Mouse (Mus musculus) liver, embryonic 13.5 days (tissue): ENCODE measurements around the gene Fblim1. TPM values are rescaled to one million over a fixed set of nuclear protein-coding genes. Genes with fewer than 3 reads are reported as not detected.
"Not testable (repeated sequence)": the region's sequence is repeated elsewhere in the genome, so short reads cannot be mapped to it uniquely, and the experiment has no call there.

ENCODE experiments used
- ATAC-seq: fragments of 200-750 bp; cut with Nextera tagmentation; 2 replicates; pipeline ENCODE4 v1.8.0; 2017; ENCODE audit warnings: low read depth, mild to moderate bottlenecking, moderate number of reproducible peaks, moderate library complexity
- DNase-seq: peaks from one replicate; pipeline ENCODE4 v3.0.0; 2022
- H3K27ac ChIP-seq: fragments of 300-500 bp; sonication (generic); 2 replicates; pipeline ENCODE4 v1.5.1; 2015; ENCODE audit warnings: moderate library complexity, mild to moderate bottlenecking, inconsistent platforms
- H3K27me3 ChIP-seq: fragments of 300-500 bp; sonication (generic); 2 replicates; pipeline ENCODE4 v1.6.1; 2015; ENCODE audit warnings: mild to moderate bottlenecking, inconsistent platforms
- H3K36me3 ChIP-seq: fragments of 300-500 bp; sonication (generic); 2 replicates; pipeline ENCODE4 v1.6.1; 2015; ENCODE audit warnings: mild to moderate bottlenecking, inconsistent platforms
- H3K4me1 ChIP-seq: fragments of 300-500 bp; sonication (generic); replicated peaks from 2 replicates; pipeline ENCODE4 v1.6.1; 2015; ENCODE audit warnings: inconsistent platforms
- H3K4me2 ChIP-seq: fragments of 300-500 bp; sonication (generic); 2 replicates; pipeline ENCODE4 v1.6.1; 2015; ENCODE audit warnings: inconsistent platforms, mild to moderate bottlenecking, moderate library complexity
- H3K4me3 ChIP-seq: fragments of 300-500 bp; sonication (generic); replicated peaks from 2 replicates; pipeline ENCODE4 v1.5.1; 2015; ENCODE audit warnings: mild to moderate bottlenecking, inconsistent platforms
- H3K9ac ChIP-seq: fragments of 300-500 bp; sonication (generic); 2 replicates; pipeline ENCODE4 v1.6.1; 2015; ENCODE audit warnings: mild to moderate bottlenecking, inconsistent platforms
- H3K9me3 ChIP-seq: fragments of 300-500 bp; sonication (generic); replicated peaks from 2 replicates; pipeline ENCODE4 v1.6.1; 2016; ENCODE audit warnings: inconsistent platforms
- WGBS: fragments of 180-500 bp; shearing (Covaris S2); methylation state at CpG from one replicate; pipeline ENCODE4 v1.1.7; 2015; ENCODE audit not compliant: insufficient replicate concordance; 5-methylcytosine and 5-hydroxymethylcytosine counted together
- polyA plus RNA-seq: library from polyadenylated mRNA; unstranded; fragments of >200 nt; fragmentation: Nextera tagmentation; extraction: Ambion mirVana; gene quantifications from 2 replicates; pipeline ENCODE4 v1.2.1, GENCODE M21; 2015

Gene Fblim1
- polyA plus RNA-seq, 1 experiment from 2014 or later: 1.9 TPM

DNA sequence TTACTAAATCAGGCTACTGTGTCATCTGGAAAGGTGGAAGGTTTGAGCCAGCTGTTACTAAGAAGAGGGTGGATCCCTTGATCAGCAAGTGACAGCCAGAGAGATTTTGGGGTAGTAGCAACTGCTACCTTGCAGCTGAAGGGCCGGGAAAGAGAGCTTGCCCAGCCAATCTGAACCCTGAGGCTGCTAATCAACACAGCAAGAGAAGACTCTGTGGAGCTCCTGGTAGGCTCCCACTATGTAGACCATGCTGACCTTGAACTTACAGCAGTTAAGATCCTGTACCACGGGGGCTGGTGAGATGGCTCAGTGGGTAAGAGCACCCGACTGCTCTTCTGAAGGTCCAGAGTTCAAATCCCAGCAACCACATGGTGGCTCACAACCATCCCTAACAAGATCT lies 41.2 kb downstream of the Fblim1 start:
- Histone ChIP-seq H3K9ac (no peak overlapping the region), H3K36me3 (no peaks in the 10 kb centered on the region), H3K4me1 (peaks cover 7% of the 10 kb centered on the region), H3K27ac (no peak overlapping the region), H3K4me3 (no peak overlapping the region), H3K27me3 (no peaks in the 10 kb centered on the region), H3K4me2 (no peak overlapping the region), H3K9me3 (no peaks in the 10 kb centered on the region)
- ATAC-seq: no peak
- 57% methylated on average over 3 of the region's 3 CpGs for WGBS
- DNase-seq: no peak

- Histone ChIP-seq H3K27ac (no peak overlapping the region), H3K9ac (no peak overlapping the region), H3K4me1 (peaks cover 11% of the 10 kb centered on the region), H3K36me3 (no peaks in the 10 kb centered on the region), H3K4me3 (no peak overlapping the region), H3K4me2 (no peak overlapping the region), H3K9me3 (no peaks in the 10 kb centered on the region), H3K27me3 (no peaks in the 10 kb centered on the region)
- 71% methylated on average over 4 of the region's 4 CpGs for WGBS
- DNase-seq: no peak
- no peak for ATAC-seq
Measured at GRCm38 (mm10) chr4:141564209-141564608, 41.7 kb downstream of the Fblim1 start.

- DNase-seq (no peak), ATAC-seq (no peak)
- no peaks in the 10 kb centered on the region for H3K27me3 ChIP-seq
- no peaks in the 10 kb centered on the region for H3K9me3 ChIP-seq
- no peak overlapping the region for H3K9ac ChIP-seq
- H3K4me1 ChIP-seq: peaks cover 25% of the 10 kb centered on the region
- H3K4me3 ChIP-seq: no peak overlapping the region
- no peak overlapping the region for H3K4me2 ChIP-seq
- no peak overlapping the region for H3K27ac ChIP-seq
- no peaks in the 10 kb centered on the region for H3K36me3 ChIP-seq
- WGBS: 73% methylated on average over 11 of the region's 11 CpGs
Measured at GRCm38 (mm10) chr4:141562281-141562680, 43.6 kb downstream of the Fblim1 start.

- not testable (repeated sequence) for H3K27ac ChIP-seq, H3K36me3 ChIP-seq, H3K9ac ChIP-seq, H3K4me3 ChIP-seq, DNase-seq, H3K27me3 ChIP-seq, H3K9me3 ChIP-seq, ATAC-seq, H3K4me2 ChIP-seq
- H3K4me1 ChIP-seq: peaks cover 25% of the 10 kb centered on the region
- 73% methylated on average over 5 of the region's 5 CpGs for WGBS
Measured at GRCm38 (mm10) chr4:141561331-141561919, 44.5 kb downstream of the Fblim1 start.

DNA sequence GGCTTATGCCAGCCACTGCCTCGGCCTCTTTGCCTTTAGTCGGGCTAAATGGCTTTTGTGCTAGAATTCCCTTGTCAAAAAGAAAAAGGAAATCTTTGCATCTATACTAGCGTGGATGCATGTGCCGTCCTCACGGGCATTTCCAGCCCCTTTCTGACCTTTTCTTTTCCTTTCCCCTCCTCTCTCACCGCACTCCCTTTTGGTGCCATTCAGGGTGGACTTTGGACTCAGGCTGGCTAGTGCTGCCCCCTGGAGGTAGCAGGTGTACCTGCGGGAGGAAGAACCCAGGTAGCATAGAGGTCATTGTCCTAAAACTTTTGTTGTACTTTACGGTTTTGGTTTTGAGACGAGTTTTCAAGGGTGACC lies 46.0 kb downstream of the Fblim1 start:
- H3K4me2 ChIP-seq: peak overlapping the region; percentile 96
- DNase-seq (peak; percentile 74), ATAC-seq (peak; percentile 56)
- peak overlapping the region; percentile 94 for H3K27ac ChIP-seq
- H3K27me3 ChIP-seq: no peaks in the 10 kb centered on the region
- WGBS: 2% methylated on average over 9 of the region's 9 CpGs
- peak overlapping the region; percentile 76 for H3K9ac ChIP-seq
- H3K9me3 ChIP-seq: no peaks in the 10 kb centered on the region
- peaks cover 25% of the 10 kb centered on the region for H3K4me1 ChIP-seq
- peak overlapping the region; percentile 66 for H3K4me3 ChIP-seq
- H3K36me3 ChIP-seq: no peaks in the 10 kb centered on the region

- Histone ChIP-seq H3K9ac (peak overlapping the region; percentile 76), H3K4me1 (peaks cover 25% of the 10 kb centered on the region), H3K27ac (peak overlapping the region; percentile 94), H3K36me3 (no peaks in the 10 kb centered on the region), H3K27me3 (no peaks in the 10 kb centered on the region), H3K4me2 (peak overlapping the region; percentile 96), H3K4me3 (peak overlapping the region; percentile 66), H3K9me3 (no peaks in the 10 kb centered on the region)
- peak; percentile 83 for ATAC-seq
- WGBS: under 1% methylated on average over 30 of the region's 30 CpGs
- peak; percentile 82 for DNase-seq
Measured at GRCm38 (mm10) chr4:141559131-141559897, 46.6 kb downstream of the Fblim1 start.

GRCm38 (mm10) chr4:141558658-141559057 lies 47.2 kb downstream of the Fblim1 start:
- no peaks in the 10 kb centered on the region for H3K9me3 ChIP-seq
- 7% methylated on average over 16 of the region's 16 CpGs for WGBS
- peak overlapping the region; percentile 96 for H3K4me2 ChIP-seq
- H3K36me3 ChIP-seq: no peaks in the 10 kb centered on the region
- H3K9ac ChIP-seq: peak overlapping the region; percentile 76
- DNase-seq (no peak), ATAC-seq (peak; percentile 32)
- peak overlapping the region; percentile 94 for H3K27ac ChIP-seq
- H3K4me1 ChIP-seq: peaks cover 25% of the 10 kb centered on the region
- H3K27me3 ChIP-seq: no peaks in the 10 kb centered on the region
- H3K4me3 ChIP-seq: peak overlapping the region; percentile 66

DNA sequence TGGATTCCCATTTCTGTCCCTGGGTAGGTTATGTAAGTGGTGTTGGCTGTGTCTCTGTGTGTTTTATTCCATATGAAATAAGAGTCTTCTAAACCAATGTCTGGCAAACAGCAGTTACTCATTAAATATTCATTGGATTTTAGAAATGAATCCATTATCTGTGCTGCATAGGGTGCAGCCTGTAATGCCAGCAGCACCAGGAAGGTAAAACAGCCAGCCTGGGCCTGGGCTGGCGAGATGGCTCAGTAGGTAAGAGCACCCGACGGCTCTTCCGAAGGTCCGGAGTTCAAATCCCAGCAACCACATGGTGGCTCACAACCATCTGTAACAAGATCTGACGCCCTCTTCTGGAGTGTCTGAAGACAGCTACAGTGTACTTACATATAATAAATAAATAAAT lies 49.7 kb downstream of the Fblim1 start:
- H3K9me3 ChIP-seq, H3K27ac ChIP-seq, H3K27me3 ChIP-seq, ATAC-seq, H3K36me3 ChIP-seq, H3K9ac ChIP-seq, H3K4me3 ChIP-seq, H3K4me2 ChIP-seq, DNase-seq: not testable (repeated sequence)
- peaks cover 38% of the 10 kb centered on the region for H3K4me1 ChIP-seq
- 79% methylated on average over 6 of the region's 6 CpGs for WGBS

- not testable (repeated sequence) for H3K4me2 ChIP-seq, DNase-seq, H3K36me3 ChIP-seq, H3K9me3 ChIP-seq, ATAC-seq, H3K27me3 ChIP-seq, H3K27ac ChIP-seq, H3K9ac ChIP-seq, H3K4me3 ChIP-seq
- 88% methylated on average over 8 of the region's 9 CpGs for WGBS
- peaks cover 28% of the 10 kb centered on the region for H3K4me1 ChIP-seq
Measured at GRCm38 (mm10) chr4:141554255-141554865, 51.5 kb downstream of the Fblim1 start.

DNA sequence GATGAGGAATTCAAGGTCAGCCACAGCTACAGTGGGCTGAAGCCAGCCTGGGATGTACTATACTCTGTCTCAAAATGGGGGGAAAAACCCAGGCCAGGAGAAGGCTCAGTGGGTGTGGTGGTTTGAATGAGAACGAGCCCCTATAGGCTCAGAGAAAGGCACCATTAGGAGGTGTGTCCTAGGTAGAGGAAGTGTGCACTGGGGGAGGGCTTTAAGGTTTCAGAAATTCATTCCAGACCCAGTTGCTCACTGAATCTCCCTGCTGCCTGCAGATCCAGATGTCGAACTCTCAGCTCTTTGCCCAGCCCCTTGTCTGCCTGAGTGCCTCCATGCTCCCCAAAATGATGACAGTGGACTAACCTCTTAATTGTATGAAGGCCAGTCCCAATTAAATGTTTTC lies 53.4 kb downstream of the Fblim1 start:
- peak; percentile 85 for ATAC-seq
- WGBS: 16% methylated on average over 2 of the region's 2 CpGs

GRCm38 (mm10) chr4:141547299-141547698 lies 58.6 kb downstream of the Fblim1 start:
- Histone ChIP-seq H3K27ac (peak overlapping the region; percentile 99), H3K4me2 (peak overlapping the region; percentile 100), H3K9ac (peak overlapping the region; percentile 97), H3K36me3 (no peaks in the 10 kb centered on the region), H3K27me3 (no peaks in the 10 kb centered on the region), H3K4me3 (peak overlapping the region; percentile 93), H3K4me1 (peaks cover 39% of the 10 kb centered on the region), H3K9me3 (no peaks in the 10 kb centered on the region)
- DNase-seq (no peak), ATAC-seq (no peak)
- 21% methylated on average over 9 of the region's 9 CpGs for WGBS

More for the DNA sequence above, 53.4 kb downstream of the Fblim1 start:
- Histone ChIP-seq H3K9ac (no peak overlapping the region), H3K4me2 (no peak overlapping the region), H3K4me3 (no peak overlapping the region), H3K27ac (no peak overlapping the region), H3K27me3 (no peaks in the 10 kb centered on the region), H3K9me3 (no peaks in the 10 kb centered on the region), H3K4me1 (peaks cover 21% of the 10 kb centered on the region), H3K36me3 (no peaks in the 10 kb centered on the region)
- DNase-seq: peak; percentile 26
